Mouse (Mus musculus): ENCODE measurements around the gene Hat1. TPM values are rescaled to one million over a fixed set of nuclear protein-coding genes. Genes with fewer than 3 reads are reported as not detected.

Hat1 gene
- polyA plus RNA-seq, 1 experiment from 2014 or later, result 165 TPM

DNA sequence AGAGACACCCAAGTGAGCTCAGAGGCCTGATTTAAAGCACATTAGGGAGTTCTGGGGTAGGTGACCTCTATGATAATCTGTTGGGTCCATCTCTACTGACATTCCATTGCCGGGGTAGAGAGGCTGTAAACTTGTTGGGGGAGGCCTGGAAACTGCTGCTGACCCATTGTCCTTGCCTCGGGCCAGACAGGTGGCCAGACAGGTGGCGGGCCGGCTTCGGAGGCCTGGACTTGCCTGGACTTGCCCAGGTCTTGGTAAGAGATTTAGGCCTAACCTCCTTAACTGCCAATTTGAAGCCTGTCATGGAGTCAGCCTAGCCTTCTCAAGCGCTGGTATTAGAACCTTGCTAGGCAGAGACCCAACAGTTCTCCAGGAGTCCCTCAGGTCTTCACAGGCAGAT is 992 bp upstream of the Hat1 start:
- H3K9me3 ChIP-seq, result no peaks in the 10 kb centered on the region
- WGBS, result 94% methylated on average over 6 of the region's 6 CpGs
- peaks cover 25% of the 10 kb centered on the region for H3K36me3 ChIP-seq
- H3K27ac ChIP-seq, result no peak overlapping the region
- DNase-seq (ENCODE audit: low spot score), result peak; percentile 5
- peaks cover 18% of the 10 kb centered on the region for H3K4me1 ChIP-seq (replicated peaks)
- no peaks in the 10 kb centered on the region for H3K27me3 ChIP-seq (ENCODE audit: insufficient read depth, poor library complexity, severe bottlenecking)
- no peak overlapping the region for H3K4me3 ChIP-seq

DNA sequence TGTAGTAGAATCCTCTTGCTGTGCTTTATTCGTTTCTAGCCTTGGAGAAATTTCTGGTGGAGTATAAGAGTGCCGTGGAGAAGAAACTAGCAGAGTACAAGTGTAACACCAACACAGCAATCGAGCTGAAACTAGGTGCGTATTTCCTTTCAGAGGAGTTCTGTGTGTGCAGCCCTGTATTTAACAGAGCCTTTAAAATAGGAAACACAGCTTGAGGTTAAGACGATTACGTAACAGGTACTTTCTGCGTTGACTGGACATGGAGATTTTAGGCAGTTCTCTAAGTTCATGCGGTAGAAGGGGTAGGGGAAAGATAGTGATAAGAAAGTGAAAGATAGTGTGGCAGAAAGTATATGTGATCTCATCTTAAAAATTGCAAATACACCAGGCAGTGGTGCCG is 1.1 kb downstream of the Hat1 start:
- WGBS, result 72% methylated on average over 9 of the region's 9 CpGs

DNA sequence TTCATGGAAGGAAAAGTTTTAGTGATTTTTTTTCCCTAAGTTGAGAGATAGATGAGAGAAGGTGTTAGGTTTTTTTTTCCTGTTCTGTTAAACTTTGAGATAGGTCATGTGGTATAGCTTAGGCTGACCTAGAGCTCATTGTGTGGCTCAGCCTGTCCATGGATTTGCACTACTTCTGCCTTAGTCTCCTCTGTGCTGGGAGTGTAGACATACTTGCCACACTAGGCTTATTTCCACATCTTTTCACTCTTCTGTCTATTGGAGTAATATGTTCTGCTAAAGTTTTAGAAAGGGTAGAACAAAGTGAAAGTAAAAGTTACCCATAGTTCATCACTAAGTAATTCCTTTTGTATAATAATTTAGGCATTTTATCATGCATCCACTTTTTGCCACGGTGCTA is 16.9 kb downstream of the Hat1 start:
- H3K9me3 ChIP-seq, result no peaks in the 10 kb centered on the region
- DNase-seq (ENCODE audit: low spot score), result no peak
- WGBS, result 91% methylated on average over 1 of the region's 1 CpGs
- H3K36me3 ChIP-seq, result peaks cover 88% of the 10 kb centered on the region
- H3K4me3 ChIP-seq, result no peak overlapping the region
- no peaks in the 10 kb centered on the region for H3K27me3 ChIP-seq (ENCODE audit: insufficient read depth, poor library complexity, severe bottlenecking)
- H3K27ac ChIP-seq, result no peak overlapping the region
- H3K4me1 ChIP-seq (replicated peaks), result no peaks in the 10 kb centered on the region

More for the DNA sequence above, 1.1 kb downstream of the Hat1 start:
- Histone ChIP-seq H3K27ac (peak overlapping the region; percentile 92), H3K4me1 (replicated peaks) (peaks cover 18% of the 10 kb centered on the region), H3K4me3 (peak overlapping the region; percentile 93), H3K36me3 (peaks cover 46% of the 10 kb centered on the region), H3K27me3 (ENCODE audit: insufficient read depth, poor library complexity, severe bottlenecking) (no peaks in the 10 kb centered on the region), H3K9me3 (no peaks in the 10 kb centered on the region)
- DNase-seq (ENCODE audit: low spot score), result no peak

DNA sequence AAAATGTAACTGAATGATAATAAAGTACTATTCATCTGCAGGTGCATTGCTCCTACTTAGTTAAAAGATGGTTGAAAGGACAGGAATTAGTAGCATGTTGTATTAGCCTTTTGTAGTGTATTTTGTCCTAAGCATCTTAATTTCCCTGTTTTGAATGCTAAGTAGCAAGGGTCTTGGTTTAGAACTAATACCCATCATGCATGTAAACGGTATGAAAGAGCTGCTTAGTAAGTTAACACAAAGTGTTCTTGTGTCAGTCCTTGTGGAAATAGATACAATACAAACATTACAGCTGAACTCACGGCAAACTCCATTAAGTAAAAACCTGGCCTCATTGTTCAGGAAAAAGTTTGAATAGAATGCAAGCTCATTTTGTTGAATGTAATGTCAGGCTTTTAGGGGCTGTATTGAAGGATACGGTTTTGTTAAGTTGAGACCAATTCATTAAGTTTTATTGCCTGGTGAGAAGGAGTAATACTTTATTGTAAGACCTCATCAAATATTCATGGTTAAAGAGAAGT is 30.1 kb downstream of the Hat1 start:
- Histone ChIP-seq H3K4me1 (replicated peaks) (no peaks in the 10 kb centered on the region), H3K9me3 (no peaks in the 10 kb centered on the region), H3K36me3 (peaks cover 70% of the 10 kb centered on the region), H3K27me3 (ENCODE audit: insufficient read depth, poor library complexity, severe bottlenecking) (no peaks in the 10 kb centered on the region), H3K27ac (no peak overlapping the region), H3K4me3 (no peak overlapping the region)
- no peak for DNase-seq (ENCODE audit: low spot score)
- WGBS, result 79% methylated on average over 3 of the region's 3 CpGs

DNA sequence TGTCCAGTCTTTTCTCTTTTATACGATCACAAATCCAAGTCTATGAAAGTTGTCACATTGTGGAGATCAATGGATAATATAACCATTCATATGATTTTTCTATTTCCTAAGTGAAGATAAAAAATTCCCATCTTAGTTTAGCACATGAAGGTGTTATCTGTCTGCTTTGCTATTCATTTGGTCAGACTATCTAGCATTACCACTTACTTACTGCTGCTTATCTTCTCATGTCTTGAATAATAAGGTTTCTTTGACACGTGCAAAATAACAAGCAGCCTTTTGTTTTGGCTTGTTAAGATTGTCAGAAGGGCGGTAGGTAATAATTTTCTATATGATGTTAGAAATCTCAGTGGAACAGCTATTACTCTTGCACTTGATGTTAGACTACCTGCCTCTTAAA is 30.6 kb downstream of the Hat1 start:
- Histone ChIP-seq H3K27ac (no peak overlapping the region), H3K27me3 (ENCODE audit: insufficient read depth, poor library complexity, severe bottlenecking) (no peaks in the 10 kb centered on the region), H3K36me3 (peaks cover 70% of the 10 kb centered on the region), H3K4me1 (replicated peaks) (no peaks in the 10 kb centered on the region), H3K4me3 (no peak overlapping the region), H3K9me3 (no peaks in the 10 kb centered on the region)
- no peak for DNase-seq (ENCODE audit: low spot score)
- 91% methylated on average over 3 of the region's 3 CpGs for WGBS

DNA sequence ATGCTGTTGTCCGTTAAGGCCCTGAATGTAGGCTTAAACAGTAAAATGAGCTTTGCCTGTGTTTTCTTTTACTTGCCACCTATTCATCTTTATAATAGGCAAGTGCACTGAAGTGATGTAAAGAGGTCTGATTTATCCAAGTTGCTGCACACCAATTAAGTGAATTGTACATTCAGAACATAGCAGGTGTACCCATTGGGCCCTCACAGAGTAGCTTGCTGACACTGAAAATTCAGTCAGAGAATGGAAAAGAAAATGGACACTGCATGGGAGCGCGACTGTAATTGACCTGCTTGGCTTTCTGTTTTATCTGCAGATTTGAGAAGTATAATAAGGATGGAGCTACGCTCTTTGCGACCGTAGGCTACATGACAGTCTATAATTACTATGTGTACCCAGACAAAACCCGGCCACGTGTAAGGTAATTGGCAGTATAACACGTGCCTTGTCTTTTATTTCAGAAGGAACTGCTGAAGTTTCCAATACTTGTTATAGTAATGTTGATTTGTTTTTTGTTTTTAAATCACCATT is 32.2 kb downstream of the Hat1 start:
- peaks cover 69% of the 10 kb centered on the region for H3K36me3 ChIP-seq
- H3K9me3 ChIP-seq, result no peaks in the 10 kb centered on the region
- no peaks in the 10 kb centered on the region for H3K27me3 ChIP-seq (ENCODE audit: insufficient read depth, poor library complexity, severe bottlenecking)
- DNase-seq (ENCODE audit: low spot score), result no peak
- no peak overlapping the region for H3K4me3 ChIP-seq
- no peaks in the 10 kb centered on the region for H3K4me1 ChIP-seq (replicated peaks)
- 94% methylated on average over 9 of the region's 9 CpGs for WGBS
- H3K27ac ChIP-seq, result no peak overlapping the region

DNA sequence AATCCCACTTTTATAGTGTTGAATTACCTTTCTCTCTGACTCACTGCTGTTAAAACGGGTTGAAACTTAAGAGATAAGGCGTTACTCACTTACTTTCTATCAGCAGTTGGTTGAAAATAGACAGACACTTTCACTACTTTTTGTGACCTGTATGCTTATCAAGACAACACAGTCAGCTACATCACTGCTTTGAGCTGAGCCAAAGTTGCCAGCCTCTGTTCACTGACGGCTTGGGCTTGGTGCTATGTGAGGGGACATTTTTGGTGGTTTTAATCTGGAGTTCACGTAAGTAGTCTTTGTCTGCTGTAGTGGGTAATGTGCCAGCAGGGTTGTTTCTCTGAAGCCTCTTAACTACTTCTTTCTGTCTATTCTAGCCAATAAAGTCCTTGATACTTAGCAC is 35.8 kb downstream of the Hat1 start:
- 91% methylated on average over 4 of the region's 4 CpGs for WGBS
- Histone ChIP-seq H3K4me1 (replicated peaks) (no peaks in the 10 kb centered on the region), H3K36me3 (peaks cover 90% of the 10 kb centered on the region), H3K9me3 (no peaks in the 10 kb centered on the region), H3K4me3 (no peak overlapping the region), H3K27me3 (ENCODE audit: insufficient read depth, poor library complexity, severe bottlenecking) (no peaks in the 10 kb centered on the region), H3K27ac (no peak overlapping the region)
- DNase-seq (ENCODE audit: low spot score), result no peak

DNA sequence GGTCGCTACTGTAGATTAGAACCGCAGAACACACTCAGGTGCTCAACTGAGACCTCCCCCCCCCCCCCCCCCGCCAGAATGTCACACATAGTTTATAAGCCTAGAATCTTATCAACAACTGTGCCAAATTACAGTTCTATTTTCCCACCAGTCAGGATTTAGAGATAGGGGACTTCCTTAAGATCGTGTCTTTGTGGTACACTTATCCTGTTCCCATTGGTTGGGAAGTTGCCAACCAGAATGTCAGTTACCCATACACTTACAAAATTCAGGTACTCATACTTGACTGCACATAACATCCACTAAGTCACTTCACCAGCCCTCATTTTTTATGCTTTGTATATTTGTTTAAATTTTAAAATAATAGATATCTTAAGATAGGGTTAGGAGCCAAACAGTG is 46.7 kb downstream of the Hat1 start:
- no peak for DNase-seq (ENCODE audit: low spot score)
- WGBS, result 79% methylated on average over 4 of the region's 4 CpGs
- Histone ChIP-seq H3K36me3 (peaks cover 93% of the 10 kb centered on the region), H3K4me3 (no peak overlapping the region), H3K4me1 (replicated peaks) (no peaks in the 10 kb centered on the region), H3K27ac (no peak overlapping the region), H3K27me3 (ENCODE audit: insufficient read depth, poor library complexity, severe bottlenecking) (no peaks in the 10 kb centered on the region), H3K9me3 (no peaks in the 10 kb centered on the region)

DNA sequence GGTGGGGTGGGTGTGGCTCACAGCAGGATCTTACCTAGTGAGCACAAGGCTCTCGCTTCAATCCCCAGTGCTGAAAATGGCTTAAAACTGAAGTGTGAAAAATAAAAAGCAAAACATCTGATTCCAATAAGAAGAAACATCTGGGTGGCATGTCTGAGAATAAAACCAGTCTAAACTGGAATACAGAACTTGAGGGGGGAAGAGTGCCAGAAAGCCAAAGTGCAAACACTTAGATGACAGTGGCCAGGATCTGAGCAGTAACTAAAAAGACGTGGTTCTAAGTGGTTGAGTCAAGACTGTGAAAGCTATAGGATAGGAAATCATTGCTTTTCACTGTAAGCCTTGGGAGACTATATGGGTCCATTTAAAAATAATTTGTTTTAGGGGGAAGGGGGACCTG is 54.6 kb downstream of the Hat1 start:
- Histone ChIP-seq H3K27ac (no peak overlapping the region), H3K4me3 (no peak overlapping the region), H3K4me1 (replicated peaks) (peaks cover 6% of the 10 kb centered on the region; the same call in 1 of the 2 replicates), H3K9me3 (no peaks in the 10 kb centered on the region), H3K27me3 (ENCODE audit: insufficient read depth, poor library complexity, severe bottlenecking) (peaks cover 2% of the 10 kb centered on the region; the same call in 1 of the 2 replicates), H3K36me3 (peaks cover 37% of the 10 kb centered on the region)
- WGBS, result 46% methylated on average over 2 of the region's 2 CpGs
- no peak for DNase-seq (ENCODE audit: low spot score)

DNA sequence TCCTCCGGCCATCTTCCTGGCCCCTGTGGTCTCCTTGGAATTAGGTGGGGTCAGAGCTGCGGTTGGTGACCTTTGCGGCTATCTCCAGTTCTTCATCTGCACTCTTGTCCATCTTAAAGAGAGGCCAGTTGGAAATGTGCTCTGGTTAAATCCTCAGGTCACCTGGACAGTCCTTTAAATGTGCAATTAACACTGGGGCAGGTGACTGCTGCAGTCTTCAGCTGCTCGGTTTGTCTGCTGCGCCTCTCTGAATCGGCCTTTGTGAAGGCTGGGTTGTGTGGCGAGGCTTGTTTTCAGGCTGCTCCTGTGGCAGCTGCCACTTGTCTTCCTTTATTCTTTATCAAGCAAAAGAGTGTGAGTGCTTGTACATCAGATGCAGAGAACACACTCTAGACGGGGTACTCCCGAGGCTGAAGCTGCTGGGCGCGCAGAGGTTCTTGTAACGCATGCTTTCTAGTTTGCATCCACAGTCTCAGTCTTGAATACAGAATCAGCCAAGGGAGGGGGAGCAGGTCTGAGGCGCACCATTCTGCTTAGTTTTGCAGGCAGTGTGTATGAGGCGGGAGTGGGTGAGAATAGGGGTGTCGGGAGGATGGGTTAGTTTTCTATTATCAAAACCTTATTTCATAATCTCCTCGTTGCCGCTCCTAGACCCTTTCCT is 56.9 kb downstream of the Hat1 start:
- no peak overlapping the region for H3K27ac ChIP-seq
- WGBS, result 59% methylated on average over 17 of the region's 17 CpGs
- no peaks in the 10 kb centered on the region for H3K9me3 ChIP-seq
- H3K4me3 ChIP-seq, result no peak overlapping the region
- peaks cover 18% of the 10 kb centered on the region for H3K36me3 ChIP-seq
- no peak for DNase-seq (ENCODE audit: low spot score)
- peaks cover 6% of the 10 kb centered on the region; the same call in 1 of the 2 replicates for H3K27me3 ChIP-seq (ENCODE audit: insufficient read depth, poor library complexity, severe bottlenecking)
- peaks cover 6% of the 10 kb centered on the region; the same call in 1 of the 2 replicates for H3K4me1 ChIP-seq (replicated peaks)

DNA sequence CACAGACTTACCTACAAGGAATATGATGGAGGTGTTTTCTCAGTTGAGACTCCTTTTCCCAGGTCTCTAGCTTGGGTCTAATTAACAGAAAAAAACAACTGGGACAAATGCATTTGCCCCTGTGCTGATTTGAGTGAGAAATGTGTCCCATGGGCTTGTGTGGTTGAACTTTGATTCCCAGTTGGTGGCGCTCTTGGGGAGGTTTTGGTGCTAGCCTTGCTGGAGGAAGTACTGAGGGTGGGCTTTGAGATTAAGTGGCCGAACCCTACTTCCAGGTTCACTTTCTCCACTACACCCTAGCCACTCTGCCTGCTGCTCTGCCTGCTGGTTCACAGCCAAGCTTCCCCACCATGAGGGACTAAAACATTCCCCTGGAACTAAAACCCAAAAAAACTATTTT is 60.8 kb downstream of the Hat1 start:
- H3K4me1 ChIP-seq (replicated peaks), result peaks cover 10% of the 10 kb centered on the region
- H3K36me3 ChIP-seq, result no peaks in the 10 kb centered on the region
- H3K27me3 ChIP-seq (ENCODE audit: insufficient read depth, poor library complexity, severe bottlenecking), result peaks cover 23% of the 10 kb centered on the region
- 8% methylated on average over 2 of the region's 2 CpGs for WGBS
- no peaks in the 10 kb centered on the region for H3K9me3 ChIP-seq
- H3K27ac ChIP-seq, result no peak overlapping the region
- no peak for DNase-seq (ENCODE audit: low spot score)
- no peak overlapping the region for H3K4me3 ChIP-seq

DNA sequence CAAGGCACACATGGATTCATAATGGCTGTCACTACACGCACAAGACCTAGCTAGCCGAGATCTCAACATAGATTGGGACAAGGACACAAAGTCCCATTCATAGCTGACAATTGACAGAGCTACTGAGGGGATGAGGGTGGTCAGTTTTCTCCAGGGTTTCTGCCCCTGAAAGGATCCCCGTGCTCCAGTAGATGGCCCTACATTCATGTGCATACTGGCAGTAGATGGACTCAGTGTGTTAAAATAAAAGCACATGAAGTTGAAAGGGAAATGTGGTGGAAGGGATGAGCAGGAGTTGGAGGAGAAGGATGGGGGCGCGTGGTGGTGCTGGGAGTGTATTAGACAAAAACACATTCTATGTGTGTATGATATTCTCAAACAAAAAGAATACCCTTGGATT is 63.0 kb downstream of the Hat1 start:
- Histone ChIP-seq H3K27me3 (ENCODE audit: insufficient read depth, poor library complexity, severe bottlenecking) (peaks cover 23% of the 10 kb centered on the region), H3K4me3 (no peak overlapping the region), H3K4me1 (replicated peaks) (peaks cover 4% of the 10 kb centered on the region; the same call in 1 of the 2 replicates), H3K9me3 (no peaks in the 10 kb centered on the region), H3K36me3 (no peaks in the 10 kb centered on the region), H3K27ac (no peak overlapping the region)
- 64% methylated on average over 5 of the region's 5 CpGs for WGBS
- DNase-seq (ENCODE audit: low spot score), result no peak

DNA sequence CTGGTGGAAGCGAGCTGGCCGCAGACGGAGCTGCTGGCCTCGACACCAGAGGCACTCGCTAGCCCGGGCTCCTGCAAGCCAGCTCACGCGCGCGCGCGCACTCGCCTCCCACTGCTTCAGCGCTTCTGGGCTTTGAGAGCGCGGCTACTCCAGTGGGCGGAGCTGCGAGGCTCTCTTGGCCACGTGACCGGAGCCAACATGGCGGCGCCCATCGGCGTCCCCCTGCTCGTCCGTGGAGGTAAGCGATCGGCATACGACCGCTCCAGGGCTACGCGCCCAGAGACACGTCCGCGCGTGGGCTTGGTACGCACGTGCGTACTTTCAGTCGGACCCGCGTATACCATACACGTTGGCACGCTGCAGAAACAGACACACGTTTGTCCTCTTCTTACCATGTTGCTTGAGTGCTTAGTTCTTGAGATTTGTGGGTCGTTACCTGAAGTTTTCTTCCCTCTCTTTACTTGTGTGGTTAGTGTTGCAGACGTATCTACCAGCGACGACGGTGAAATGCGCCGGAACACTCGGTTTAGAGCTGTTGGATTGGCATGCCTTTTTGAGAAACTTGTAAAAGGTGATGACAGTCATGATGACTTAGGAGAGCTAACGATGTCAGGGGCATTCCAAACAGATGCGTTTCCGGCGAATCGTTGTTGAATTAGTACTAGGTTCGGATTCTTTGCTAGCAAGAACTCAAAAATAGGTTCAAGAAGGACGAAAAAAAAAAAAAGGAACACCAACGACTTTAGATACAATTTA is 64.6 kb downstream of the Hat1 start, which contains the start of gene Metap1d:
TSS of gene Metap1d (plus strand) at position 116 of the 756 bp plus-strand sequence.
- Histone ChIP-seq H3K4me1 (replicated peaks) (peaks cover 4% of the 10 kb centered on the region; the same call in 1 of the 2 replicates), H3K27me3 (ENCODE audit: insufficient read depth, poor library complexity, severe bottlenecking) (peaks cover 22% of the 10 kb centered on the region), H3K9me3 (no peaks in the 10 kb centered on the region), H3K27ac (peak within 1 kb of the TSS; percentile 84), H3K4me3 (peak within 1 kb of the TSS; percentile 80), H3K36me3 (no peaks in the 10 kb centered on the region)
- under 1% methylated on average over 61 of the region's 61 CpGs for WGBS
- DNase-seq (ENCODE audit: low spot score), result peak; percentile 97

All from hindbrain, embryonic 10.5 days (tissue).